Mouse (Mus musculus) central nervous system, embryonic 11.5 days (tissue): ENCODE data around the gene Fah. TPM values are rescaled to one million over a fixed set of nuclear protein-coding genes. Genes with fewer than 3 reads are reported as not detected.

Experiments
- polyA plus RNA-seq: library from polyadenylated mRNA; depleted of rRNA; stranded (reverse); fragments of >200 nt; gene quantifications from 2 replicates; pipeline ENCODE4 v1.2.3, GENCODE M21; 2012; rRNA removed

The Fah gene
- polyA plus RNA-seq, result 5.5 and 5.6 TPM in 2 replicates

GRCm38 (mm10) chr7:84606293-84606749, at the start of gene Fah:
Gene Fah, minus strand, starts transcription at chr7:84606722.

Other genes starting within 250 kb of the Fah start
- 60.0 and 73.6 TPM in 2 replicates for gene Arnt2, start 196.5 kb downstream of the Fah start, polyA plus RNA-seq
- gene Gm2115, start 77.8 kb downstream of the Fah start, polyA plus RNA-seq, result 0.18 and 0.26 TPM in 2 replicates
- gene Zfand6, start 83.2 kb upstream of the Fah start, polyA plus RNA-seq, result 86.0 and 167 TPM in 2 replicates
- gene Olfr291, start 246.8 kb upstream of the Fah start, polyA plus RNA-seq, result not detected in 2 replicates